Mouse (Mus musculus) thymus, postnatal 0 days (tissue): ENCODE results near the gene Olfr319. TPM values are rescaled to one million over a fixed set of nuclear protein-coding genes. Genes with fewer than 3 reads are reported as not detected.
"Not testable (repeated sequence)": the region's sequence is repeated elsewhere in the genome, so short reads cannot be mapped to it uniquely, and the experiment has no call there.

Experiments
- DNase-seq: peaks from one replicate; pipeline ENCODE4 v3.0.0-alpha.2; 2015; ENCODE audit warnings: low spot score
- polyA plus RNA-seq: library from polyadenylated mRNA; unstranded; fragments of >200 nt; fragmentation: Nextera tagmentation; extraction: Ambion mirVana; gene quantifications from 2 replicates; pipeline ENCODE4 v1.2.1, GENCODE M21; 2015

Olfr319 gene
- polyA plus RNA-seq = not detected in 2 replicates

DNA sequence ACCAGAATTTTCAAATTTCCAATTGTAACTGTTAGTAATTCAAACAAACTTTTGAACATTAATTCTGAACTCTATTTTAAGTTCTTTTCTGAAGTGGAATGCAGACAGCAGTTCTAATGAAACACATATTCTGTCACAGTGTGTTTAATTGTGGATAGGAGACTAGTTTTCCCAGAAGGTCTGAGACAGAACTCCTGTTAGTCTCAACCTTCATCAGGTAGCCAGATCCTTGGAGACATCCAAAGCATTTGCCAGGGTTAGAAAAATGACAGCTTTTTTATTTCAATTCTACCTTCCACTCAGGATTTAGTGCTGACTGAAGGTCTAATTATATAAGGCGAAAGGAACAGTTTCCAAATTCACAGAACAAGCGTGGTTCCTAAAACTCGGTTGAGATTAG, at the start of gene Olfr319:
TSS of gene Olfr319 (plus strand) at position 301 of the 400 bp plus-strand sequence.
- no peak for DNase-seq

DNA sequence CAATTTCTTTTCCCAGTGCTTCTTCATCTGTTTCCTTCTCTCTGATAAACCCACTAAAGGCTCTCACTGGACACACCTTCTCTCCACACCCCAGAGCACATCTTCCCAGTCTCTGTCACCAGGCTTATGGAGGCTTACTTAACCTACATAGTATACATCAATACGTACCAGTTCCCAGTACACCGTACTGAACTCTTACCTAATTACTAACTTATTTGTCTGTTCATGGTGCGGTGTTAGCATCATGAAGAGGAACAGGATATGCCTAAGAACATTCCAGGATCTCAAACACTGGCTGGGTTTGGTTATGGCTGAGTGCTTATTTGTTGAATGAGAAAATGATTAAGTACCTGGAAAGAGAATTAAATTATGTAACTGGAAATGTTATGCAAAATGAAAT, 43.8 kb upstream of the Olfr319 start:
- no peak for DNase-seq

DNA sequence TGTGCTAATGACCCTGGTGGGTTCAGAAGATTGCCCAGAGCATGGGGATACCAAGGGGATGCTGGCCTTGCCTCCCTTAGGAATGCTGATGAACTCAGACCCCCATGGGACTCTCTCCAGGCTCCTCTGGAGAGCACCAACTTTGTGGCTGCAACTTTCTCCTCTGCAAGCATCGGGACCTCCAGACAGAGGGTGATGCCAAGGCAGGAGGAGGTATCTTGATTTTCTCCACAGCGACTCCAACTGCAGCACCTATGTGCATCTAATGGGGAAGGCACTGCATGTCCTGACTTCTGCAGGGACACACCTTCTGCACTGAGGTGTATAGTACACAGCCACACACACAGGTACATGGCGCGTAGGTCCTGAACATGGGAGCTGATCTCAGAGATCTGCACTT, 40.4 kb upstream of the Olfr319 start, which contains the start of gene Olfr322:
TSS of gene Olfr322 (plus strand) at position 187 of the 400 bp plus-strand sequence.
- no peak for DNase-seq

DNA sequence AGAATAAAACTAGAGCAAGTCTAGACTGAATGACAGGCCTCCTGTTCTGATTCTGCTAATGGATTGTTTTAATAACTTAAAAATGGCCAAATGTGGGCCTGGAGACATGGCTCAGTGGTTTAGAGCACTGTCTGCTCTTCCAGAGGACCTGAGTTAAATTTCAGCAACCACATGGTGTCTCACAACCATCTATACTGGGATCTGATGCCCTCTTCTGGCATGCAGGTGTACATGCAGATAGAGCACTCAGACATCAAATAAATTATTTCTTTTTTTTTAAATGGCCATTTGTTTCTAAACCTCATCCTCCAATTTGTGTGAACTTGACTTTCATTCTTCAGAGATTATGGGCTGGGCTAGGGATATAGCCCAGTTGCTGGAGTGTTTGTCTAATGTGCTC, 29.7 kb upstream of the Olfr319 start:
- no peak for DNase-seq

DNA sequence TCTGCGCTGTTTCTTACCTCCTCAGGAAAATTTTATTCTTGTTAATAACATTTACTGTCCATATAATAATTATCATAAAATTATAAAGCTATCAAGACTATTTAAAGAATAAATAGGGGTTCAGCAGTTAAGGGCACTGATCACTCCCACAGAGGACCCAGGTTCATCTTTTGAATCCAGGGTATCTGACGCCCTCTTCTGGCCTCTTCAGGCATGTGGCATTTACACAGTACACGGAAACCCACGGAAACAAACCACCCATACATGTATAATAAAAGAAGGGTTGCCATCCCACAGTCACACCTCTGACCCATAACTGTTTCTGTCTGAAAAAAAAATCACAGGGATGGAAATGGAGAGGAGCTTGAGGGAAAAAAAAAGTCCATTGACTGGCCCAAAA, 27.1 kb upstream of the Olfr319 start:
- DNase-seq = no peak

DNA sequence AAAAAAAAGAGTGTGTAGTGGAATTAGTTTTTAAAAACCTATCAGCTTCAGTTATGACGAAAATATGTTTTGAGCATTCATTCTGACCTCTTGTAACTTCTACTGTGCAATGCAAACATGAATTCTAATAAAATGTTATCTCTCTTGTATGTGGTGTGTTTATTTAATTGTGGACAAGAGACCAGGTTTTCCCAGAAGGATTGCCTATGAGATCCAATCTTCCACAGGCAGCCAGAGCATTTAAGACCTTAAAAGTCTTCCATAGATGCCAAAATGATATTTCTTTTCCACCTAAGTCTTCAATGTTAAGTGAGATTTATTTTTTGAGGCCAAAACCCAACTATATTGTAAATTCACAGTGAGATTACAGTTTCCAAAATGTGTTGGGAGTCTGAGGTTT, 18.2 kb upstream of the Olfr319 start, which contains the start of gene Olfr320:
TSS of gene Olfr320 (plus strand) at position 301 of the 400 bp plus-strand sequence.
- no peak for DNase-seq

DNA sequence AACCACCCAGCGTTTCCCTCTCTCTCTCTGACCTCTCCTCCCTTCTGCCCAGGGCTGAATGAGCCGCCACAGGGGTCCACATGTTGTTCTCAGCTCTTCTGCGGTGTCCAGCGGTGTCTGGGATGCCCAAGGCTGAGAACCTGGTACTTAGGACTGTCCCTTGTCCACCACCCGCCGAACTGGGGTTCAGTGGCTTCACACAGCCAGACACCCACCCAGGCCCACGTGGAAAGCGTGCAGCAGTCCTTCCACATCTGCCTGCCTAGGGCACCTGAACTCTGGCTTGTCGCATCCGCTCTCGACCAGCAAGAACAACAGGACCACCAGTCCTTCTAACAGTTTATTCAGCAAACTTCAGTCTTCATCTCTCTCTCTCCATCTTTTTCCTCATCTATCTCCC, 10.1 kb downstream of the Olfr319 start:
- no peak for DNase-seq

DNA sequence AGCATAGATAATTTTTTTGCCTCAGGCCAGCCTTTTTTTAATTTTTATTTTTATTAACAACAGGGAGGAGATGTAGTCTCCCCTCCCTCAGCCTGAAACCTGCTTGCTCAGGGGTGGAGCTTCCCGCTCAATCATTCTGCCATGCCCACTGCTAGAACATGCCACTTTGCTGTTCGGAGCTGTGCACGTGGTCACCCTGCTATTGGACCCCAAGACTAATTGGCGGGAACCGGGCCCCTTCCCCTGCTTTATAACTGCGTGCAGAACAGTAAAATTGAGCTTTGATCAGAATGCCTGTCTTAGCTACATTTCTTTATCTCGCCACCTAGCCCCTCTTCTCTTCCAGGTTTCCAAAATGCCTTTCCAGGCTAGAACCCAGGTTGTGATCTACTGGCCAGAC, 18.8 kb downstream of the Olfr319 start:
- not testable (repeated sequence) for DNase-seq

DNA sequence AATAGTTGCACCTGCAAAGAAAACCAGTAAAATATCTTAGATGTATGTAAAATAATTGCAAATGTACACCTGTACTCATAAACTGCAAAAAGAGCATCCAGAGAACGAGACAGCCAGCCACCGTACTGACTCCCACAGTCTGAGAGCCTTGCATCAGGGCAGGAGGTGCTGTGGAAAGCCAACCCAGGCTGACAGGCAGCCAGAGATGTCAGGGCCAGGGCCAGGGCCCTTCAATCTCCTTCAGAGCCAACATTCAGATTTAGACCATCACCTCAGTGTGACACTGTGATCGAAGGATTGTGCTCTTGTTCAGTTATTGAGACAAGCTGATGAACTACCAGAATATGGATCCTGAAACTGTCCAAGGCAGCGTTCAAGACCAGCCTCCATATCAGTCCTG, 20.7 kb downstream of the Olfr319 start:
- no peak for DNase-seq

DNA sequence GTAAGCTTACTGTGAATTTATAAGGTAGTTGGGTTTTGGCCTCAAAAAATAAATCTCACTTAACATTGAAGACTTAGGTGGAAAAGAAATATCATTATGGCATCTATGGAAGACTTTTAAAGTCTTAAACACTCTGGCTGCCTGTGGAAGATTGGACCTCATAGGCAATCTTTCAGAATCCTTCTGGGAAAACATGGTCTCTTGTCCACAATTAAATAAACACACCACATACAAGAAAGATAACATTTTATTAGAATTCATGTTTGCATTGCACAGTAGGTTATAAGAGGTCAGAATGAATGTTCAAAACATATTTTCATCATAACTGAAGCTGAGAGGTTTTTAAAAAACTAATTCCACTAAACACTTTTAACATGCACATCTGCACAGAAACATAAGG, 25.0 kb downstream of the Olfr319 start, which contains the start of gene Olfr318:
TSS of gene Olfr318 (minus strand) at position 101 of the 400 bp plus-strand sequence.
- no peak for DNase-seq

DNA sequence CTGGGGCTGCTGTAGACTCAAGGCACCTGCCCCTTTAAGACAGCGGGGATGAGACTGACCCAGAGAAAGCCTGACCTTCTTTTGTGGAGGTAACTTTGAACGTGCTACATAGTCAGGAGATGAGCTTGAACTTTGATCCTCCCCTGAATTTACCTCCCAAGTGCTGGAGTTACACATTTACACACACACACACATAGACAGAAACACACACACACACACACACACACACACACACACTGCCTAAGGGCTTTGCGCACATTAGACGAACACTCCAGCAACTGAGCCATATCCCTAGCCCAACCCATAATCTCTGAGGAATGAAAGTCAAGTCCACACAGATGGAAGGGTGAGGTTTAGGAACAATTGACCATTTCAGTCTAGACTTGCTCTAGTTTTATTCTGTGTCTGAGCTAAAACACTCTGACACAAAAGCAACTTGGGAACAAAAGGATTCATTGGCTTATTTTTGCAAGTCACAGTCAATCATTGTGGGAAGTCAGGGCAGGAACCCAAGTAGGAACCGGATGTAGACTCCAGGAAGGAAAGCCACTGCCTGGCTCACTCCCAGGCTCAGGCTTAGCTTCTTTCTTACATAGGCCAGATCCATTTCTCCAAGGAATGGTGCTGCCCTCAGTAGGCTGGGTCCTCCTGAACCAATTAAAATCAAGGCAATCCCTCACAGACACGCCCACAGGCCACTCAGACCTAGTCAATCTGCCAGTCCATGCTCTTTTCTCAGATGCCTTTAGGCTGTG, 29.1 kb downstream of the Olfr319 start:
- not testable (repeated sequence) for DNase-seq

DNA sequence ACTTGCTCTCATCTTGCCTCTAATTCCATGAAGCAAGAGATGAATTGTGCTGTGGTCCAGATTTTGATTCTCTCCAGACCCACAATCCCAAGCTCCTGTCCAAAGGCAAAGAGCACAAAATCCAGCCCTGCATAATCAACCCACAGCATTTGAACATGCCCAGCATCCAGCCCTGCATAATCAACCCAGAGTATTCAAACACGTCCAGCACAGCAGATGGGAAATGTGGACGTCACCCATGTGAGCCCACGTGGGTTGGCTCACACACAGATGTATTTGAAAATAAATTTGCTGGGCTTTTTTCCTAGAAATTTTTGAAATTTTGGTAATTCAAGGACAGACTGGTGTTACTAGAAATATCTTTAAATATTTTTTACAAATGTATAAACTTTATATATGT, 34.4 kb downstream of the Olfr319 start:
- no peak for DNase-seq

DNA sequence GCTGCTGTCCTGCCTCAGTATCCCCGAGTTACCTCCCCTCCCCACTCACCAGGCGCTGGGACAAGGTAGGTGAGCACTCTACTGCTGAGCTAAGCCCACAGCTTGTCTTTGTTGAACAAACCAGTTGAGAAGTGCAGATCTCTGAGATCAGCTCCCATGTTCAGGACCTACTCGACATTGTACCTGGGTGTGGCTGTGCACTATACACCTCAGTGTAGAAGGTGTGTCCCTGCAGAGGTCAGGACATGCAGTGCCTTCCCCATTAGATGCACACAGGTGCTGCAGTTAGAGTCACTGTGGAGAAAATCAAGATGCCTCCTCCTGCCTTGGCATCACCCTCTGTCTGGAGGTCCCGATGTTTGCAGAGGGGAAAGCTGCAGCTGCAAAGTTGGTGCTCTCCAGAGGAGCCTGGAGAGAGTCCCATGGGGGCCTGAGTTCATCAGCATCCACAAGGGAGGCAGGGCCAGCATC, 39.9 kb downstream of the Olfr319 start, which contains the start of gene Olfr317:
TSS of gene Olfr317 (minus strand) at position 421 of the 471 bp plus-strand sequence.
- DNase-seq = no peak

DNA sequence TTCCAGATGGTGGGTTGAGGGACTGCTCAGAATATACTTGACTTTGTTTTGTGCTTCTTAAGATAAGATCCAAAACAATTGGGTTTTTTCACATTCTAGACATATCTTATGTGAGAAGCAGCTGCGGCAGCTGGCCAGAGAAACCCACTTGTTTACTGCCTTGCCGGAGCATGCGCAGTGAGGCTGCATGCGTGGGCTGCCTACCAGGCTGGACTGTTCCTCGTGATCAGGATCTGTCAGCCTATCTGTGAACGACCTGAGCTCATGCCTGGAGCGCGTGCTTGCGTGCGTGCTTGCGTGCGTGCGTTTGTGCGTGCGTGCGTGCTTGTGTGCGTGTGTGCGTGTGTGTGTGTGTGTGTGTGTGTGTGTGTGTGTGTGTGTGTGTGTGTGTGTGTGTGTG, 52.1 kb downstream of the Olfr319 start:
- DNase-seq = not testable (repeated sequence)

DNA sequence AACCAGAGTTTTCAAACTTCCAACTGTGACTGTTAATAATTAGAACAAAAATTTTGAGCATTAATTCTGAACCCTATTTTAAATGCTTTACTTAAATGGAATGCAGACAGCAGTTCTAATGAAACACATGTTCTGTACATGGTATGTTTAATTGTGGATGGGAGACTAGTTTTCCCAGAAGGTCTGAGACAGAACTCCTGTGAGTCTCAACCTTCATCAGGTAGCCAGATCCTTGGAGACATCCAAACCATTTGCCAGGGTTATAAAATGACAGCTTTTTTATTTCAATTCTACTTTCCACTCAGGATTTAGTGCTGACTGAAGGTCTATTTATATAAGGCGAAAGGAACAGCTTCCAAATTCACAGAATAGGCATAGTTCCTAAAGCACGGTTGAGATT, 53.5 kb downstream of the Olfr319 start, which contains the start of gene Olfr316:
TSS of gene Olfr316 (plus strand) at position 301 of the 400 bp plus-strand sequence.
- no peak for DNase-seq

Other genes with a start within 250 kb of the Olfr319 start
- gene Lypd9, start 246.2 kb upstream of the Olfr319 start, polyA plus RNA-seq = not detected in 2 replicates
- gene Olfr30, start 236.9 kb upstream of the Olfr319 start, polyA plus RNA-seq = not detected in 2 replicates
- gene Olfr332, start 206.6 kb upstream of the Olfr319 start, polyA plus RNA-seq = not detected in 2 replicates
- not detected in 2 replicates for gene Olfr331, start 196.6 kb upstream of the Olfr319 start, polyA plus RNA-seq
- 0.13 TPM in 1 of 2 replicates, not detected in the other for gene Olfr330, start 164.3 kb upstream of the Olfr319 start, polyA plus RNA-seq
- 0.09 TPM in 1 of 2 replicates, not detected in the other for gene Olfr329-ps, start 152.7 kb upstream of the Olfr319 start, polyA plus RNA-seq
- 0.06 TPM in 1 of 2 replicates, not detected in the other for gene Olfr328, start 143.5 kb upstream of the Olfr319 start, polyA plus RNA-seq
- gene Olfr224, start 128.6 kb upstream of the Olfr319 start, polyA plus RNA-seq = not detected in 2 replicates
- gene Olfr325, start 121.4 kb upstream of the Olfr319 start, polyA plus RNA-seq = not detected in 2 replicates
- not detected in 2 replicates for gene Olfr324, start 104.0 kb upstream of the Olfr319 start, polyA plus RNA-seq
- 0.95 and 1.0 TPM in 2 replicates for gene 2210407C18Rik, start 83.1 kb upstream of the Olfr319 start, polyA plus RNA-seq
- not detected in 2 replicates for gene Olfr323, start 68.7 kb upstream of the Olfr319 start, polyA plus RNA-seq
- not detected in 2 replicates for gene Trim58, start 58.7 kb upstream of the Olfr319 start, polyA plus RNA-seq
- not detected in 2 replicates for gene Olfr322, start 40.4 kb upstream of the Olfr319 start, polyA plus RNA-seq
- gene Olfr320, start 18.1 kb upstream of the Olfr319 start, polyA plus RNA-seq = not detected in 2 replicates
- not detected in 2 replicates for gene Olfr318, start 24.9 kb downstream of the Olfr319 start, polyA plus RNA-seq
- gene Olfr317, start 40.0 kb downstream of the Olfr319 start, polyA plus RNA-seq = not detected in 2 replicates
- gene Olfr316, start 53.6 kb downstream of the Olfr319 start, polyA plus RNA-seq = not detected in 2 replicates
- gene Olfr315, start 74.0 kb downstream of the Olfr319 start, polyA plus RNA-seq = not detected in 2 replicates
- gene Olfr314, start 83.8 kb downstream of the Olfr319 start, polyA plus RNA-seq = not detected in 2 replicates
- gene Fam183b, start 102.8 kb downstream of the Olfr319 start, polyA plus RNA-seq = 1.5 and 2.2 TPM in 2 replicates
- 0.06 and 0.08 TPM in 2 replicates for gene Olfr313, start 115.8 kb downstream of the Olfr319 start, polyA plus RNA-seq
- 0.03 TPM in 1 of 2 replicates, not detected in the other for gene Olfr312, start 130.1 kb downstream of the Olfr319 start, polyA plus RNA-seq
- not detected in 2 replicates for gene Olfr311, start 140.1 kb downstream of the Olfr319 start, polyA plus RNA-seq
- gene Gm12258, start 148.0 kb downstream of the Olfr319 start, polyA plus RNA-seq = 19.2 and 20.6 TPM in 2 replicates
- 7.7 and 9.0 TPM in 2 replicates for gene 2810021J22Rik, start 168.1 kb downstream of the Olfr319 start, polyA plus RNA-seq
- 6.1 and 7.9 TPM in 2 replicates for gene Zfp39, start 205.1 kb downstream of the Olfr319 start, polyA plus RNA-seq
- gene Btnl10, start 218.7 kb downstream of the Olfr319 start, polyA plus RNA-seq = 0.09 TPM in 1 of 2 replicates, not detected in the other
- 245 and 268 TPM in 2 replicates for gene Rnf187, start 239.8 kb downstream of the Olfr319 start, polyA plus RNA-seq
- 50.8 and 57.5 TPM in 2 replicates for gene Hist3h2ba, start 249.8 kb downstream of the Olfr319 start, polyA plus RNA-seq